Mouse (Mus musculus) neutrophil, adult 83 days (primary cell): Measurements from ENCODE around the gene Parvg. TPM values are rescaled to one million over a fixed set of nuclear protein-coding genes. Genes with fewer than 3 reads are reported as not detected.

ENCODE experiments used
- total RNA-seq, 2 experiments: library from RNA; stranded (reverse); gene quantifications; one replicate each; pipeline ENCODE4 v1.2.4; 2023

Gene Parvg
- 100 to 1,000 TPM; 166 to 172 TPM for total RNA-seq

GRCm38 (mm10) chr15:84323966-84324869 is at the start of gene Parvg:
Gene Parvg, plus strand, starts transcription at chr15:84324026.

Other genes with a start within 250 kb of the Parvg start
- gene Sult4a1, start 218.3 kb upstream of the Parvg start, total RNA-seq = not detected
- not detected for gene Pnpla5, start 200.9 kb upstream of the Parvg start, total RNA-seq
- not detected for gene Pnpla3, start 156.2 kb upstream of the Parvg start, total RNA-seq
- 10 to 100 TPM; 41.2 to 46.2 TPM for gene Samm50, start 131.8 kb upstream of the Parvg start, total RNA-seq
- gene Parvb, start 92.0 kb upstream of the Parvg start, total RNA-seq = 10 to 100 TPM; 23.9 to 33.3 TPM
- not detected for gene Shisal1, start 123.1 kb downstream of the Parvg start, total RNA-seq
- 1 to 10 TPM; 1.5 to 1.8 TPM for gene Rtl6, start 233.8 kb downstream of the Parvg start, total RNA-seq